Mouse (Mus musculus) E14TG2a.4 (cell line): Measurements from ENCODE around the gene Sh3bp4.
A peak's percentile ranks its signal among the peaks of the same experiment; 100 is the strongest.

Experiments used
- H3K27me3 ChIP-seq: 2 replicates; pipeline ENCODE4 v1.6.1; 2014; ENCODE audit warnings: low read length, control low read depth; ENCODE audit not compliant: insufficient read depth
- H3K36me3 ChIP-seq: 2 replicates; pipeline ENCODE4 v1.6.1; 2014; ENCODE audit warnings: low read length, control low read depth; ENCODE audit not compliant: insufficient read depth
- H3K4me1 ChIP-seq: replicated peaks from 2 replicates; pipeline ENCODE4 v1.6.1; 2014; ENCODE audit warnings: low read depth, low read length, control low read depth
- H3K4me3 ChIP-seq: replicated peaks from 2 replicates; pipeline ENCODE4 v1.5.1; 2014; ENCODE audit warnings: mild to moderate bottlenecking, low read length
- H3K9me3 ChIP-seq: 2 replicates; pipeline ENCODE4 v1.6.1; 2014; ENCODE audit warnings: low read length, control low read depth
- CTCF ChIP-seq: conservative IDR thresholded peaks from 2 replicates; pipeline ENCODE4 v1.5.1; 2014; ENCODE audit warnings: low read length
- NANOG ChIP-seq: IDR thresholded peaks from 2 replicates; pipeline ENCODE4 v1.6.1; 2014; ENCODE audit warnings: borderline replicate concordance, low read length, mixed read lengths
- POU5F1 ChIP-seq: IDR thresholded peaks from 2 replicates; pipeline ENCODE4 v1.6.1; 2014; ENCODE audit warnings: low read length, borderline replicate concordance

Sh3bp4 gene

DNA sequence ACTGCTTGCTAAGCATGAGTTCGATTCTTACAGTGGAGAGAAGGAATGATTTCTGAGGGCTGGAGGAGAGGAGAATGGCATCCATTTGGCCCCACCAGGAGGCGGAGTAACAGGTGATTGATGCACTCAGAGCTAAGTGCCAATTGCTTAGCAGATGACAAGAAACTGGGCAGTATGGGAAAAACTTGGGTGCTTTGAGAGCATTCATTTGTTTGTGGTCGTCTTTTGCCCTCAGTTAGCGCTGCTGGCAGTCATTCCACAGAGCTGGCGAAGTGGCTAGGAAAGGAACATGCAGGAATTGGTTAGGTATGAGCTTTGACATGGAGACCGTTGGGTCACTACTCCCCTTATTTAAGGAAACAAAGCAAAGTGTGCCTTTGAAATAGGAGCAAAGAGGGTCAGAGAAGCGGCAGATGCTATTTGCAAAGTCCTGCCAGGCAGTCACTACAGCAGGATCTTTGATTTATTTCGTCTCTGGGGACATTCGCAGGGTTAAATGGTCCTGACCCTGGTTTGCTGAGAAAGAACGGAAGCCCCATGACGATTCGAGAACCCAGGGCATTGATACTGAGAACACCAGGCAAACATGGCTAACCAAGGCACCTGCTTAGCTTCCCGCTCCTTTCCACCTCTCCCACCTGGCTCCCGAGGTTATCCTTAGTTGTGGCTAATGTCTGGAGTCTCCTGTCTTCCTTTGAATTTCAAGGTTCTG, 12.1 kb downstream of the Sh3bp4 start:
- peaks cover 60% of the 10 kb centered on the region for H3K4me1 ChIP-seq
- H3K9me3 ChIP-seq: no peaks in the 10 kb centered on the region
- H3K27me3 ChIP-seq: no peaks in the 10 kb centered on the region
- TF ChIP-seq CTCF: no peak
- no peak for TF ChIP-seq POU5F1
- no peak for TF ChIP-seq NANOG
- peaks cover 14% of the 10 kb centered on the region for H3K36me3 ChIP-seq
- H3K4me3 ChIP-seq: no peak overlapping the region

DNA sequence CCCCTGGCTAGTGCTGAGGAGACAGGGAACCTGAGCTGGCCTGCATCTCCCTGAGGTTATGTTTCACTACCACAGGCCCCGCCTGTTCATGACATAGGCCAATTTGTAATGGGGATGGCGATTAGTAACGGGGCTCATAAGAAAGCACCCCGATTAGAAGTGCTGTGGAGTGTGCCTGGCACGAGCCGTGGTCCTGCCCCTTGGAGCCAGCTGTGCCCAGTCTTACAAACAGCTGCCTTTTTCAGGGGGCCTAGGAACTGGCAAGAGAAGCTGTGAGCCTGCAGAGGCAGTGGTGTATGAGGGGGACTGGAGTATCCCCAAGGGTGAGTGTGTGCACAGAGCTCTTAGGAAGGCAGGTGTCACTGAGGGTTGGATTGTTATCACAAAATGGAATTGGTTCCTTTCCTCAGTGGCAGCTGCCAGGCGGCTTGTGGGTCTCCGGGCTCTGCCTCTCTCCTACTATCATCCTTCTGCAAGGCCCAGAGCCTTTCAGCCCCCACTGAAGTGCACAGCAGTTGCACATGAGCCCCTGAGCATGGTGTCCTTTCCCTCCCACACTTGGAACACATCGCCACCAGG, 16.4 kb downstream of the Sh3bp4 start:
- H3K36me3 ChIP-seq: peaks cover 14% of the 10 kb centered on the region

DNA sequence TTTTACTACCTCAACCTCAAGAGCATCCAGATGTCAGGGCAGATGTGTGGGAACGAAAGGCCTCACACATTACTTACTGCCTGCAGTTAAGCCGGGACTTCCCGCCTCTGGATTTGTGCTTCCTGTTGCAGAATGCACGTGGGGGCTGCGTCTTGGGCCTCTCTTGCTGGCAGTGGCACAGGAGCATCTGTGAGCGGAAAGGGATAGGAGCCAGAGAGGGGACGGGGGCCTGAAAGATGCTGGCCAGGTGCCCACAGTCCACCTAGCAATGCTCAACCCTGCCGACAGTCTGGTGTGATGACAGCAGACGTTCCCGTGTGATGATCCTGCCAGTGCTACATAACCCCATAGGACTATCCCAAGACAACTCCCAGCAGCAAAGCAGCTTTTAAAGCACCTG, 17.9 kb downstream of the Sh3bp4 start:
- H3K36me3 ChIP-seq: peaks cover 14% of the 10 kb centered on the region
- no peak overlapping the region for H3K4me3 ChIP-seq
- H3K4me1 ChIP-seq: peaks cover 71% of the 10 kb centered on the region
- no peak for TF ChIP-seq NANOG
- TF ChIP-seq POU5F1: no peak
- no peak for TF ChIP-seq CTCF
- H3K27me3 ChIP-seq: no peaks in the 10 kb centered on the region
- no peaks in the 10 kb centered on the region for H3K9me3 ChIP-seq

More for the DNA sequence above, 16.4 kb downstream of the Sh3bp4 start:
- Histone ChIP-seq H3K9me3 (no peaks in the 10 kb centered on the region), H3K27me3 (no peaks in the 10 kb centered on the region), H3K4me1 (peaks cover 69% of the 10 kb centered on the region), H3K4me3 (no peak overlapping the region)
- TF ChIP-seq NANOG (no peak), POU5F1 (no peak), CTCF (no peak)

DNA sequence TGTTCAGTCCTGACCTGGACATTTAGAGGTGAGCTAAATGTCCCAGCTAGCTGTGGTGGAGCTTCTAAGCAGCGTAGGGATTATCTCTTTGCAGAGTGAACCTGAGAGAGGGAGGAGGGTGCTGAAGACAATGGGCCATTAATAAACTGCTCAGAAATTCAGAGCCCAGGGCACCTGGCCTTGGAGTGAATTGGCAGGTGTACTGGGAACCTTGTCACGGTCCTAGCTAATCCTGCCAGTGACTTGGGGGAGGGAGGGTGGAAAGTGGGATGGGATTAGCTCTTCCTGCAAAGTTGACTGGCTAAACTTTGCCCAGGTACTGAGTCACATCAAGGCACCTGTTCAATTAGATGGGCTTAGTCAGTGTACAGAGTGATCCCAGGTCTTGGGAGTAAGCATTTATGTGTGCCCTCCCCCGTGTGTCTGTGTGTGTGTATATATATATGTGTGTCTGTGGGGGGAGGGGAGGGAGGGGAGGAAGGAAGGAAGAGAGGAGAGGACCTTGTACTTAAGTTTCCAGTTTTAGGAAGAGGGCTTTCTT, 18.6 kb downstream of the Sh3bp4 start:
- H3K36me3 ChIP-seq: peaks cover 8% of the 10 kb centered on the region
- no peak overlapping the region for H3K4me3 ChIP-seq
- TF ChIP-seq NANOG: no peak
- no peak for TF ChIP-seq CTCF
- TF ChIP-seq POU5F1: no peak
- H3K27me3 ChIP-seq: no peaks in the 10 kb centered on the region
- peaks cover 76% of the 10 kb centered on the region for H3K4me1 ChIP-seq
- H3K9me3 ChIP-seq: no peaks in the 10 kb centered on the region

DNA sequence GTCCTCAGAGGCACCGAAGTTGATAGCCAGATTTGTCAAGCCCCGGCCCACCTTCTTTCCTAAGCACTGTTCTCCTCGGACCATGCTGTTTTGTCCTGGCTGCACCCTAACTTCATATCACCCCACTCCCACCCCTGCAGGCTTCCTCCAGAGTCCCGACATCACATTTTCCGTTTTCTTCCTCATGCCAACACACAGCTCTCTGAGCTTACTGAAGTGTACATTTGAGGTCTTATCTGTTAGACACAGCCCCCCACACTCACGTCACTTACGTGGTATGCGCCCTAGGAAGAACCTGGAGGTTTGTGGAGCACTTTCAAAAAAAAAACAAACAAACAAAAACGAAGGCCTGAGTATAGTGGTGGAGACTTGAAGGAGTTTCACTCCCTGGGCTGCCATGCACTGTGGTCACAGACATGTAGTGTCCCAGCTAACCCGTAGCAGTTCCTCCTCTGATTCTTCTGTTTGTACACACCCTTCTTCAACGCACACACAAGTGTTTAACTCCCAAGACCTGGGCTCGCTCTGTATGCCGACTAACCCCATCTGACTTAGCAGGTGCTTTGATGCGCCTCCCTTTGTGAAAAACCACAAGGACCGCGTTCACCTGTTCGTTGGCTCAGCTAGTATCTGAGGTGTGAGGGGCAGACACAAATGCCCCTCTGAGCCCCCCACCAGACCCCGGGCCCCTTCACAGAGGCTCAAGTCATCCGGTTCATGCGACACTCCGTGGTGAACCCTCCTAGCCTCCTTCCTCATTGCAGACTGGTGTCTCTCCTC, 19.8 kb downstream of the Sh3bp4 start:
- no peak overlapping the region for H3K4me3 ChIP-seq
- H3K36me3 ChIP-seq: peaks cover 4% of the 10 kb centered on the region; the same call in 1 of the 2 replicates
- no peaks in the 10 kb centered on the region for H3K27me3 ChIP-seq
- TF ChIP-seq POU5F1 (no peak), CTCF (no peak), NANOG (no peak)
- no peaks in the 10 kb centered on the region for H3K9me3 ChIP-seq
- peaks cover 86% of the 10 kb centered on the region for H3K4me1 ChIP-seq

DNA sequence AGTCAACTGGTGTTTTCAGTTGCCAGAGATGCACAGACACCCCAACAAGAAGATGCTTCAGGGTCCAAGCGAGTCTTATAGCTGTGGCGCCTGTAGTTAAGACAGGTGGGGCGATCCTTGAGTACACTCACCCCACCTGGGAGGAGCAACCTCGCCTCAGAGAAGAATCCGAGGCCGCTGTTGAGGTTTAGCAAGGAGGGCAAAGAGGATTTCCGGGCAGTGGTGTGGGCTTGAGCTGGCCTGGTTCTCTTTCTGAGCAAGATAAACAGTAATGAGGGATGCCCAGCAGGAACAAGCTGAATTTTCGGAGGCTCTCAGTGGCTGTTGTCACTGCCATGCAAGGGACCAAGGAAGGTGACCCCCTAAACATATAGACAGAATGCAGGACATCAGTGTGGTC, 20.5 kb downstream of the Sh3bp4 start:
- Histone ChIP-seq H3K36me3 (no peaks in the 10 kb centered on the region), H3K27me3 (no peaks in the 10 kb centered on the region), H3K4me3 (no peak overlapping the region), H3K9me3 (no peaks in the 10 kb centered on the region), H3K4me1 (peaks cover 91% of the 10 kb centered on the region)
- TF ChIP-seq CTCF: no peak
- TF ChIP-seq NANOG: no peak
- TF ChIP-seq POU5F1: no peak

DNA sequence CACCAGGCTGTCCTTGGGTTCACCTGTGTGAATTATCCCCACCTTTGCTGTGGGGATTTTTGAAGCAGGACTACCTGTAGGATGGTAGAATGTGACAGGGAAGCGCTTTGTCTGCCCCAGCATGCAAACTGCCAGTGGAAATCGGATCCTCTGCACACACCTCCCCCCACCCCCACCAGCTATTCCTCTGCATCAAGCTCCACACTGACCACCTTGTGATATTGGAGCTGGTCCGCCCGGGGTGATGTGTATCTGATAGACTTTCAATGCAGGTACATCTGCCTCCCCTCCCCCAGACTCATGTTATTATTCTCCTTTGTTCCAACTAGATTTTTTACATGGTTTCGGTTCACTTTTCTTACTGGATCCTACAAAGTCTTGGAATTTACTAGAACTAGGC, 21.8 kb downstream of the Sh3bp4 start:
- no peaks in the 10 kb centered on the region for H3K9me3 ChIP-seq
- H3K27me3 ChIP-seq: no peaks in the 10 kb centered on the region
- H3K4me1 ChIP-seq: peaks cover 87% of the 10 kb centered on the region
- no peak for TF ChIP-seq CTCF
- no peak for TF ChIP-seq NANOG
- no peak for TF ChIP-seq POU5F1
- H3K4me3 ChIP-seq: 0 out of 2 replicates have a peak overlapping the region, but pooled peaks have one; percentile 46
- no peaks in the 10 kb centered on the region for H3K36me3 ChIP-seq

GRCm38 (mm10) chr1:89092442-89092991, 22.3 kb downstream of the Sh3bp4 start:
- no peaks in the 10 kb centered on the region for H3K27me3 ChIP-seq
- peaks cover 82% of the 10 kb centered on the region for H3K4me1 ChIP-seq
- H3K9me3 ChIP-seq: no peaks in the 10 kb centered on the region
- TF ChIP-seq CTCF (no peak), POU5F1 (no peak), NANOG (no peak)
- H3K4me3 ChIP-seq: peak overlapping the region; percentile 46; the same call in 1 of the 2 replicates
- H3K36me3 ChIP-seq: no peaks in the 10 kb centered on the region
